ENCODE assay signal across 7 mouse cellular contexts in genomic region chr3:88296110-88296560, GRCm38 (mm10). TPM values are rescaled to one million over a fixed set of nuclear protein-coding genes. Genes with fewer than 3 reads are reported as not detected.
DNase-seq lines count a peak whose midpoint lies in the region; ATAC-seq lines count a peak whose summit lies in the region.

No protein-coding gene starts in this region.

- peaks cover 23% of the 10 kb centered on the region for H3K36me3 ChIP-seq in lung, embryonic 15.5 days
- H3K36me3 ChIP-seq in embryonic facial prominence, embryonic 13.5 days, result peaks cover 22% of the 10 kb centered on the region
- peaks cover 23% of the 10 kb centered on the region for H3K36me3 ChIP-seq in intestine, embryonic 14.5 days (ENCODE audit: control insufficient read depth, insufficient read depth, low read length)
- peaks cover 18% of the 10 kb centered on the region for H3K36me3 ChIP-seq in neural tube, embryonic 14.5 days (ENCODE audit: control insufficient read depth, insufficient read depth, low read length)

- peak overlapping the region; percentile 95 for H3K27ac ChIP-seq in lung, embryonic 15.5 days
- H3K27ac ChIP-seq in embryonic facial prominence, embryonic 13.5 days, result peak overlapping the region; percentile 95
- H3K27ac ChIP-seq in intestine, embryonic 14.5 days (ENCODE audit: low read depth), result peak overlapping the region; percentile 74
- peak overlapping the region; percentile 88 for H3K27ac ChIP-seq in neural tube, embryonic 14.5 days (ENCODE audit: low read depth, low read length)

- H3K4me1 ChIP-seq in lung, embryonic 15.5 days, result peaks cover 17% of the 10 kb centered on the region
- H3K4me1 ChIP-seq in embryonic facial prominence, embryonic 13.5 days, result peaks cover 15% of the 10 kb centered on the region
- H3K4me1 ChIP-seq in intestine, embryonic 14.5 days (replicated peaks; ENCODE audit: control insufficient read depth, insufficient read depth, low read length), result peaks cover 14% of the 10 kb centered on the region
- peaks cover 15% of the 10 kb centered on the region for H3K4me1 ChIP-seq in neural tube, embryonic 14.5 days (ENCODE audit: control insufficient read depth, insufficient read depth, low read length)

- H3K4me2 ChIP-seq in lung, embryonic 15.5 days, result peak overlapping the region; percentile 72
- peak overlapping the region; percentile 89 for H3K4me2 ChIP-seq in embryonic facial prominence, embryonic 13.5 days
- H3K4me2 ChIP-seq in intestine, embryonic 14.5 days (ENCODE audit: low read length), result peak overlapping the region; percentile 66
- peak overlapping the region; percentile 60 for H3K4me2 ChIP-seq in neural tube, embryonic 14.5 days (ENCODE audit: low read depth, low read length)

- 1% methylated on average over 12 of the region's 12 CpGs for WGBS in lung, embryonic 15.5 days
- under 1% methylated on average over 12 of the region's 12 CpGs for WGBS in embryonic facial prominence, embryonic 13.5 days
- 2% methylated on average over 12 of the region's 12 CpGs for WGBS in intestine, embryonic 14.5 days
- 2% methylated on average over 12 of the region's 12 CpGs for WGBS in neural tube, embryonic 14.5 days

- ATAC-seq in lung, embryonic 15.5 days (ENCODE audit: borderline replicate concordance, extremely low read depth, low FRiP score, low TSS enrichment), result no peak
- no peak for ATAC-seq in embryonic facial prominence, embryonic 13.5 days (ENCODE audit: insufficient number of reproducible peaks, insufficient read depth, low FRiP score, low TSS enrichment, low read depth)
- ATAC-seq in intestine, embryonic 14.5 days (replicated peaks; ENCODE audit: low FRiP score, low TSS enrichment, low read depth), result peak; percentile 33; the same call in 1 of the 2 replicates
- peak; percentile 30 for ATAC-seq in neural tube, embryonic 14.5 days (ENCODE audit: low read depth)

- H3K9me3 ChIP-seq in lung, embryonic 15.5 days, result no peaks in the 10 kb centered on the region
- no peaks in the 10 kb centered on the region for H3K9me3 ChIP-seq in embryonic facial prominence, embryonic 13.5 days
- no peaks in the 10 kb centered on the region for H3K9me3 ChIP-seq in intestine, embryonic 14.5 days (ENCODE audit: control insufficient read depth, low read length)
- no peaks in the 10 kb centered on the region for H3K9me3 ChIP-seq in neural tube, embryonic 14.5 days (ENCODE audit: control insufficient read depth, low read length)

- no peak for DNase-seq in lung, postnatal 25 days (ENCODE audit: low spot score)
- DNase-seq in intestine, embryonic 14.5 days (ENCODE audit: low spot score), result peak; percentile 52
- DNase-seq in retina, postnatal 1 day, result no peak
- DNase-seq in urinary bladder, postnatal 4 days (ENCODE audit: low spot score in 2 of 2), result no peak

- peak overlapping the region; percentile 85 for H3K4me3 ChIP-seq in lung, embryonic 15.5 days
- H3K4me3 ChIP-seq in embryonic facial prominence, embryonic 13.5 days, result peak overlapping the region; percentile 75
- H3K4me3 ChIP-seq in intestine, embryonic 14.5 days (ENCODE audit: low read depth, low read length), result peak overlapping the region; percentile 73
- H3K4me3 ChIP-seq in neural tube, embryonic 14.5 days (ENCODE audit: low read depth, low read length), result peak overlapping the region; percentile 72

- no peaks in the 10 kb centered on the region for H3K27me3 ChIP-seq in lung, embryonic 15.5 days
- no peaks in the 10 kb centered on the region for H3K27me3 ChIP-seq in embryonic facial prominence, embryonic 13.5 days
- H3K27me3 ChIP-seq in intestine, embryonic 14.5 days (replicated peaks; ENCODE audit: control insufficient read depth, insufficient read depth, low read length), result no peaks in the 10 kb centered on the region
- H3K27me3 ChIP-seq in neural tube, embryonic 14.5 days (ENCODE audit: control insufficient read depth, insufficient read depth, low read length), result no peaks in the 10 kb centered on the region

- H3K9ac ChIP-seq in lung, embryonic 15.5 days, result peak overlapping the region; percentile 73
- H3K9ac ChIP-seq in embryonic facial prominence, embryonic 13.5 days, result peak overlapping the region; percentile 92
- peak overlapping the region; percentile 55 for H3K9ac ChIP-seq in intestine, embryonic 14.5 days (ENCODE audit: low read length)
- H3K9ac ChIP-seq in neural tube, embryonic 14.5 days (replicated peaks; ENCODE audit: low read depth, low read length), result peak overlapping the region; percentile 44

RNA-seq across cellular contexts. Expression of gene Tsacc, which starts 0.7 kb away (rescaled TPM):
- 10.0 and 12.2 TPM in 2 replicates for polyA plus RNA-seq in lung, embryonic 15.5 days (2015; fragmentation: Nextera tagmentation; extraction: Ambion mirVana)
- polyA plus RNA-seq in embryonic facial prominence, embryonic 13.5 days (2015; fragmentation: Nextera tagmentation; extraction: Ambion mirVana), result 15.0 and 16.1 TPM in 2 replicates
- 13.3 TPM in 2 replicates for polyA plus RNA-seq in intestine, embryonic 14.5 days (2014; fragmentation: Nextera tagmentation; extraction: Ambion mirVana)
- polyA plus RNA-seq in neural tube, embryonic 14.5 days (2014; fragmentation: Nextera tagmentation; extraction: Ambion mirVana), result 8.1 and 9.0 TPM in 2 replicates

RNA-seq across cellular contexts. Expression of gene Cct3, which starts 0.8 kb away (rescaled TPM):
- 525 and 549 TPM in 2 replicates for polyA plus RNA-seq in lung, embryonic 15.5 days (2015; fragmentation: Nextera tagmentation; extraction: Ambion mirVana)
- polyA plus RNA-seq in embryonic facial prominence, embryonic 13.5 days (2015; fragmentation: Nextera tagmentation; extraction: Ambion mirVana), result 517 and 559 TPM in 2 replicates
- polyA plus RNA-seq in intestine, embryonic 14.5 days (2014; fragmentation: Nextera tagmentation; extraction: Ambion mirVana), result 566 and 608 TPM in 2 replicates
- 427 and 462 TPM in 2 replicates for polyA plus RNA-seq in neural tube, embryonic 14.5 days (2014; fragmentation: Nextera tagmentation; extraction: Ambion mirVana)

RNA-seq across cellular contexts. Expression of gene Gm38392, which starts 9.1 kb away (rescaled TPM):
- 0.23 and 0.35 TPM in 2 replicates for polyA plus RNA-seq in lung, embryonic 15.5 days (2015; fragmentation: Nextera tagmentation; extraction: Ambion mirVana)
- 0.55 and 3.5 TPM in 2 replicates for polyA plus RNA-seq in embryonic facial prominence, embryonic 13.5 days (2015; fragmentation: Nextera tagmentation; extraction: Ambion mirVana)
- polyA plus RNA-seq in intestine, embryonic 14.5 days (2014; fragmentation: Nextera tagmentation; extraction: Ambion mirVana), result 0.28 and 0.89 TPM in 2 replicates
- 0.72 TPM in 1 of 2 replicates, not detected in the other for polyA plus RNA-seq in neural tube, embryonic 14.5 days (2014; fragmentation: Nextera tagmentation; extraction: Ambion mirVana)

RNA-seq across cellular contexts. Expression of gene Glmp, which starts 28.7 kb away (rescaled TPM):
- 192 and 203 TPM in 2 replicates for polyA plus RNA-seq in lung, embryonic 15.5 days (2015; fragmentation: Nextera tagmentation; extraction: Ambion mirVana)
- 164 and 188 TPM in 2 replicates for polyA plus RNA-seq in embryonic facial prominence, embryonic 13.5 days (2015; fragmentation: Nextera tagmentation; extraction: Ambion mirVana)
- polyA plus RNA-seq in intestine, embryonic 14.5 days (2014; fragmentation: Nextera tagmentation; extraction: Ambion mirVana), result 140 and 161 TPM in 2 replicates
- 65.0 and 76.4 TPM in 2 replicates for polyA plus RNA-seq in neural tube, embryonic 14.5 days (2014; fragmentation: Nextera tagmentation; extraction: Ambion mirVana)

RNA-seq across cellular contexts. Expression of gene Tmem79, which starts 39.8 kb away (rescaled TPM):
- polyA plus RNA-seq in lung, embryonic 15.5 days (2015; fragmentation: Nextera tagmentation; extraction: Ambion mirVana), result 7.5 and 9.5 TPM in 2 replicates
- 9.1 and 10.4 TPM in 2 replicates for polyA plus RNA-seq in embryonic facial prominence, embryonic 13.5 days (2015; fragmentation: Nextera tagmentation; extraction: Ambion mirVana)
- polyA plus RNA-seq in intestine, embryonic 14.5 days (2014; fragmentation: Nextera tagmentation; extraction: Ambion mirVana), result 17.1 and 17.3 TPM in 2 replicates
- 0.90 and 0.99 TPM in 2 replicates for polyA plus RNA-seq in neural tube, embryonic 14.5 days (2014; fragmentation: Nextera tagmentation; extraction: Ambion mirVana)

Comparison
In these comparisons a context has a peak if more than half of its experiments do, and no peak if none do; other contexts are left out.
1. ATAC-seq: peak in intestine, embryonic 14.5 days (single experiment) and neural tube, embryonic 14.5 days (single experiment); none in lung, embryonic 15.5 days (single experiment) and embryonic facial prominence, embryonic 13.5 days (single experiment).
2. Peak in every context shown above with its lines, with median percentiles within 50 percentile points of each other: H3K27ac ChIP-seq, H3K4me2 ChIP-seq, H3K4me3 ChIP-seq and H3K9ac ChIP-seq.